Mouse (Mus musculus) embryonic facial prominence, embryonic 15.5 days (tissue): ENCODE results near the gene Cfap45. TPM values are rescaled to one million over a fixed set of nuclear protein-coding genes. Genes with fewer than 3 reads are reported as not detected.

Source experiments
- ATAC-seq: fragments of 200-750 bp; cut with Nextera tagmentation; 2 replicates; pipeline ENCODE4 v1.8.0; 2017; ENCODE audit warnings: low read depth, moderate TSS enrichment; ENCODE audit not compliant: insufficient number of reproducible peaks, low FRiP score, low TSS enrichment
- H3K27ac ChIP-seq: fragments of 300-500 bp; sonication (generic); replicated peaks from 2 replicates; pipeline ENCODE4 v1.5.1; 2015; ENCODE audit warnings: mild to moderate bottlenecking, inconsistent platforms
- H3K27me3 ChIP-seq: fragments of 300-500 bp; sonication (generic); 2 replicates; pipeline ENCODE4 v1.6.1; 2015; ENCODE audit warnings: inconsistent platforms
- H3K36me3 ChIP-seq: fragments of 300-500 bp; sonication (generic); 2 replicates; pipeline ENCODE4 v1.6.1; 2015; ENCODE audit warnings: mild to moderate bottlenecking, inconsistent platforms
- H3K4me1 ChIP-seq: fragments of 300-500 bp; sonication (generic); 2 replicates; pipeline ENCODE4 v1.6.1; 2015; ENCODE audit warnings: inconsistent platforms
- H3K4me2 ChIP-seq: fragments of 300-500 bp; sonication (generic); replicated peaks from 2 replicates; pipeline ENCODE4 v1.6.1; 2015; ENCODE audit warnings: mild to moderate bottlenecking, inconsistent platforms
- H3K4me3 ChIP-seq: fragments of 300-500 bp; sonication (generic); replicated peaks from 2 replicates; pipeline ENCODE4 v1.5.1; 2015; ENCODE audit warnings: mild to moderate bottlenecking, inconsistent platforms
- H3K9ac ChIP-seq: fragments of 300-500 bp; sonication (generic); 2 replicates; pipeline ENCODE4 v1.6.1; 2015; ENCODE audit warnings: inconsistent platforms
- H3K9me3 ChIP-seq: fragments of 300-500 bp; sonication (generic); replicated peaks from 2 replicates; pipeline ENCODE4 v1.6.1; 2016; ENCODE audit warnings: inconsistent platforms
- WGBS: fragments of 180-500 bp; shearing (Covaris S2); methylation state at CpG from one replicate; pipeline ENCODE4 v1.1.7; 2015; 5-methylcytosine and 5-hydroxymethylcytosine counted together
- polyA plus RNA-seq: library from polyadenylated mRNA; unstranded; fragments of >200 nt; fragmentation: Nextera tagmentation; extraction: Ambion mirVana; gene quantifications from 2 replicates; pipeline ENCODE4 v1.2.1, GENCODE M21; 2015

Gene Cfap45
- polyA plus RNA-seq: 12.2 and 18.7 TPM in 2 replicates

- Histone ChIP-seq H3K36me3 (no peaks in the 10 kb centered on the region), H3K4me2 (peak within 1 kb of the TSS; percentile 68), H3K27me3 (no peaks in the 10 kb centered on the region), H3K9me3 (no peaks in the 10 kb centered on the region), H3K9ac (no peak within 1 kb of the TSS), H3K27ac (0 out of 2 replicates have a peak within 1 kb of the TSS, but pooled peaks have one; percentile 35), H3K4me3 (peak within 1 kb of the TSS; percentile 40), H3K4me1 (peaks cover 35% of the 10 kb centered on the region)
- 3% methylated on average over 28 of the region's 28 CpGs for WGBS
- ATAC-seq: peak; percentile 71
Measured at GRCm38 (mm10) chr1:172520576-172521440, at the start of gene Cfap45. Gene Cfap45, plus strand, starts transcription at chr1:172520801.

DNA sequence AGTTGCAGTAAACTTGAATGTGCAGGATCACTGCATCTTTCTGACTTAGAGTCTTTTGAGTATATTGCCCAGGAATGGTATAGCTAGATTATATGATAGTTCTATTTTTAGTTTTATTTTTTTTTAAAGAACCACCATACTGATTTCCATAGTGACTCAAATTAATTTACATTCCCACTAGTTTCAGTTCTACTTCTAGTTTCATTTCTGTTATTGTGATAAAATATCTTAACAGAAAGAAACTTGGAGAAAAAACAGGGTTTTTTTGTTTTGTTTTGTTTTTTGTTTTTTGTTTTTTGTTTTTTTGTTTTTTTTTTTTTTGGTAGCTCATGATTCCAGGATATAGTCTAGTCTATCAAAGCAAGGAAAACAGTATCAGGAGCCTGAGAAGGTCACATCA is 47.7 kb upstream of the Cfap45 start:
- Histone ChIP-seq H3K4me2 (no peak overlapping the region), H3K4me1 (no peaks in the 10 kb centered on the region), H3K27me3 (no peaks in the 10 kb centered on the region), H3K36me3 (no peaks in the 10 kb centered on the region), H3K9ac (no peak overlapping the region), H3K9me3 (no peaks in the 10 kb centered on the region), H3K27ac (no peak overlapping the region), H3K4me3 (no peak overlapping the region)
- ATAC-seq: no peak

DNA sequence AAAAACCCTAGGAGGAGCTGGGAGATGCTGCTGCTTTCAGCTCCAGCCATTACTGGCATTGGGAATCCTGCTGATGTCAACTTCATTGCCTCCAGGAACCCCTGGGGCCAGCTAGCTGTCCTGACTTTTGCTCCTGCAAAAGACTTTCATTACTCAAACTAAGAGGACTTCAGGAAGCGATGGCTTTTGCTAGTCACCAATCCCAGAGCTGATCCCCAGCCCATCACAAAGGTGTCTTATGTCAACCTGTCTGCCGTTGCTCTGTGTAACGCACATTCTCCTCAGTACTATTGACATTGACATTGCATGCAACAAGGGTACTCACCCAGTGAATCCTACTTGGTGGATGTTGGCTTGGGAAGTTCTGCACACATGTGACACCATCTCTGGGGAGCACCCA is 46.4 kb upstream of the Cfap45 start:
- no peak overlapping the region for H3K27ac ChIP-seq
- ATAC-seq: no peak

GRCm38 (mm10) chr1:172475054-172475741 is 45.4 kb upstream of the Cfap45 start, which contains the start of gene Slamf9:
Gene Slamf9, plus strand, starts transcription at chr1:172475358.
- ATAC-seq: no peak
- Histone ChIP-seq H3K9ac (no peak within 1 kb of the TSS), H3K9me3 (no peaks in the 10 kb centered on the region), H3K4me2 (no peak within 1 kb of the TSS), H3K36me3 (no peaks in the 10 kb centered on the region), H3K4me3 (no peak within 1 kb of the TSS), H3K27me3 (no peaks in the 10 kb centered on the region), H3K27ac (no peak within 1 kb of the TSS), H3K4me1 (no peaks in the 10 kb centered on the region)
- 55% methylated on average over 7 of the region's 7 CpGs for WGBS

More for the DNA sequence above, 46.4 kb upstream of the Cfap45 start:
- 75% methylated on average over 3 of the region's 3 CpGs for WGBS
- Histone ChIP-seq H3K27me3 (no peaks in the 10 kb centered on the region), H3K4me1 (no peaks in the 10 kb centered on the region), H3K9ac (no peak overlapping the region), H3K9me3 (no peaks in the 10 kb centered on the region), H3K4me2 (no peak overlapping the region), H3K36me3 (no peaks in the 10 kb centered on the region), H3K4me3 (no peak overlapping the region)

DNA sequence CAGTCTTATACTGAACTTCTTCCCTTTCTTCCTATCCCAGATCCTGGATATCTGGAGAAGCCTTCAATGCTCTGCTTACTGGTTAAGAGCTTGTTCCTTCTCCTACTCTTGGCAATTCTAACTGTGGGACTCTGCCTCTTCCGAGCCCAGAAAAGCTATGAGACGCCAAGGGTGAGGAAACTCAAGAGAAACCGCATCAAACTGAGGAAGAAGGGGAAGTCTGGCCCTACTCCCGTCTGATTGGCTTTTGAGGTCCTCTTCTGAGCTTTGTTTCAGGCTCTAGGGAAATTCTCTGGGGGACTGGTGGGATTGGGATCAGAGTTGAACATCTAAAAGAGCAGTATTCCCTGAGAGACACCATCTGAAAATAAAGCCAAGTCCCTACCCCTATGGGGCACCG is 42.6 kb upstream of the Cfap45 start:
- ATAC-seq: no peak
- no peaks in the 10 kb centered on the region for H3K27me3 ChIP-seq
- H3K36me3 ChIP-seq: no peaks in the 10 kb centered on the region
- WGBS: 77% methylated on average over 5 of the region's 5 CpGs
- no peaks in the 10 kb centered on the region for H3K9me3 ChIP-seq
- no peak overlapping the region for H3K9ac ChIP-seq
- H3K4me3 ChIP-seq: no peak overlapping the region
- H3K4me2 ChIP-seq: no peak overlapping the region
- peaks cover 16% of the 10 kb centered on the region for H3K4me1 ChIP-seq
- H3K27ac ChIP-seq: no peak overlapping the region

DNA sequence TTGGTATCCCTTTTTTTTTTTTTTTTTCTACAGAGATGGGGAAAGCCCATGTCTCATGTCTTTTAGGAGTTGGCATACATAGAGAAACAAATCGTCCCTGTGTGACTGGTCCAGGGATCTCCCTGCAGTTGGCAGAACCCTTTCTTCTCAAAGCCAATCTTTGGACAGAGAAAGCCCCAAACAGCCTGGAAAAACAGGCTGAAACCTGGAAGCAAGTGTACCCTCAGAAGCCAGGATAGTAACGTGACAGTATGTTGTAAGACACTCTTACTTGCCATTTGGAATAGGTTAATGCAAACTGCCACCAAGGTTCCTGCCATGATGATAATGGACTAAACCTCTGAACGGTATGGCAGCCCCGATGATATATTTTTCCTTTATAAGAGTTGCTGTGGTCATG is 40.2 kb upstream of the Cfap45 start:
- no peak for ATAC-seq
- Histone ChIP-seq H3K4me2 (no peak overlapping the region), H3K4me3 (no peak overlapping the region), H3K9me3 (no peaks in the 10 kb centered on the region), H3K27ac (no peak overlapping the region), H3K4me1 (peaks cover 38% of the 10 kb centered on the region), H3K36me3 (no peaks in the 10 kb centered on the region), H3K27me3 (no peaks in the 10 kb centered on the region), H3K9ac (no peak overlapping the region)
- 90% methylated on average over 4 of the region's 4 CpGs for WGBS

DNA sequence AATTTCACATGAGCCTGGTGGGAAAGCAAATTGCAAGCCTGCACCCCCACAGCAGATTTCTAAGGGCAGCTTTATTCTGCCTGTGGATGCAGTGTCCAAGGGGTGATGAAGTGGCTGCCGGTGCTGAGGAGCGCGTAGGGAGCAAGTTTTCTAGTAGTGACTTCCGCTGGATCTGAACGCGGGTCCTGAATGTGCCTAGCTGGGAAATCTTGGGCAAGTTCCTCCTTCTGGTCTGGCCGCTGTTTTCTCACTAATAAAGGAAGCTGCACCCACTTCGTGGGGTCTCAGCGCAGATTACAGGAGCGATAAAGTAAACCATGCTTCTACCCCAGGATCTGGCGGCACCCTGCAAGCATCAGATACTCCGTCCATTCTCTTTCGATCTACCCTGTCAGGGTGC is 39.5 kb upstream of the Cfap45 start:
- no peak for ATAC-seq
- WGBS: 17% methylated on average over 13 of the region's 13 CpGs
- Histone ChIP-seq H3K4me2 (peak overlapping the region; percentile 74), H3K4me1 (peaks cover 45% of the 10 kb centered on the region), H3K9me3 (no peaks in the 10 kb centered on the region), H3K27me3 (no peaks in the 10 kb centered on the region), H3K36me3 (no peaks in the 10 kb centered on the region), H3K4me3 (peak overlapping the region; percentile 55), H3K9ac (no peak overlapping the region), H3K27ac (peak overlapping the region; percentile 68)

GRCm38 (mm10) chr1:172481540-172482280 is 38.9 kb upstream of the Cfap45 start, which contains the start of gene Igsf9:
Gene Igsf9, plus strand, starts transcription at chr1:172481788.
- no peaks in the 10 kb centered on the region for H3K9me3 ChIP-seq
- WGBS: under 1% methylated on average over 37 of the region's 38 CpGs
- no peaks in the 10 kb centered on the region for H3K27me3 ChIP-seq
- peak within 1 kb of the TSS; percentile 55 for H3K4me3 ChIP-seq
- peak within 1 kb of the TSS; percentile 74 for H3K4me2 ChIP-seq
- H3K4me1 ChIP-seq: peaks cover 49% of the 10 kb centered on the region
- no peaks in the 10 kb centered on the region for H3K36me3 ChIP-seq
- H3K9ac ChIP-seq: peak within 1 kb of the TSS; percentile 43; the same call in 1 of the 2 replicates
- peak; percentile 92 for ATAC-seq
- peak within 1 kb of the TSS; percentile 77 for H3K27ac ChIP-seq

GRCm38 (mm10) chr1:172482518-172483360 is 37.9 kb upstream of the Cfap45 start:
- 4% methylated on average over 12 of the region's 12 CpGs for WGBS
- Histone ChIP-seq H3K27ac (peak overlapping the region; percentile 77), H3K4me1 (peaks cover 53% of the 10 kb centered on the region)

GRCm38 (mm10) chr1:172483361-172483660 is 37.3 kb upstream of the Cfap45 start:
- Histone ChIP-seq H3K9me3 (no peaks in the 10 kb centered on the region), H3K27ac (no peak overlapping the region), H3K4me2 (peak overlapping the region; percentile 74), H3K27me3 (no peaks in the 10 kb centered on the region), H3K4me3 (peak overlapping the region; percentile 55), H3K9ac (no peak overlapping the region; the same call in 1 of the 2 replicates), H3K36me3 (no peaks in the 10 kb centered on the region), H3K4me1 (peaks cover 58% of the 10 kb centered on the region)
- 14% methylated on average over 4 of the region's 4 CpGs for WGBS
- ATAC-seq: no peak

More at GRCm38 (mm10) chr1:172482518-172483360, 37.9 kb upstream of the Cfap45 start:
- H3K27me3 ChIP-seq: no peaks in the 10 kb centered on the region
- peak overlapping the region; percentile 43; the same call in 1 of the 2 replicates for H3K9ac ChIP-seq
- H3K4me3 ChIP-seq: peak overlapping the region; percentile 55
- no peaks in the 10 kb centered on the region for H3K9me3 ChIP-seq
- H3K4me2 ChIP-seq: peak overlapping the region; percentile 74
- H3K36me3 ChIP-seq: no peaks in the 10 kb centered on the region
- ATAC-seq: no peak
